Mouse (Mus musculus): Measurements from ENCODE around the gene Pimreg. TPM values are rescaled to one million over a fixed set of nuclear protein-coding genes. Genes with fewer than 3 reads are reported as not detected.

The Pimreg gene
- total RNA-seq, 1 experiment from 2014 or later, result 18.3 TPM

DNA sequence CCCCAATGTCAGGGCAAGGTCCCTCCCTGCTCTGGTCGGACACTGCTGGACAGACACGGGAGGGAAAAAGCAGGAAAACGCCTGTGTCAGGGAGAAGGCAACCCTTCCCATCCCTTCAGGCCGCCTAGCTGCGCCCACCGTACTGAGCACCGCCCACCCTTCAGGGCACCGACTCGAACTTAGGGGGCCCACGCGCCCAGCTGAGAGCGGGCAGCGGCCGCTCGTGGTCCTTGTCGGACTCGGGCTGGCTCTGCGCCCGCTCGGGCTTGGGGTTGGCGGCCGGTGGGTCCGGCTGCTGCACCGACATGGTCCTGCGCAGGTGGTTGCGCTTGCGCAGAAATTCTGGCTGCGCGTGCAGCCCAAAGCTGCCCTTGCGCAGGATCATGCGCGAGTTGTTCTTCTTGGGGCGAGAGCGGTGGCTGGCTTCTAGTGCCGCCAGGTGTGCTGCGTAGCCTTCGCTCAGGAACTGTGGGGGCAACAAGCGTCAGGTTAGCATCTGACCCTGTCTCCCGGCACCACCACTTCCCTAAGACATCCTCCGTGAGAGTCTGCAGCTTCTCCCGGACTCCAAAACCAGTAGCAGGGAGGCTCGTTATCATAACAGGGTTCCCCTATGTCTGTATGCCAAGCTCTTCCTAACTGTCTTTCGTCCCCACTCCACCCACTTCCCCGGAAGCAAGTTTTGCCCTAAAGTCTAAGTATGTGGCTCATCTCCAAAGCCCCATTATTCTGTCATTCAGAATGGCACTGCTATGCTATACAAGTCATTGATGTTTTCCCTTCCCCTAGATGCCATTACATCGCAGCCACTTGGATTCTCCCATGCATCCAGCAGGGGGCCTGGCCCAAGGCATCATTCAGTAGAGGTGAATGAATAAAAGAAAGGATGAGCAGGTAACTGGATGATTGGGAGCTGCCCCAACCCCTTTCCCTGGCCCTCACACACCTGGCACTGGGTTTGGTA lies 9.3 kb downstream of the Pimreg start:
- ATAC-seq (replicated peaks in 1 of 2; ENCODE audit: insufficient read depth in 1 of 2, low FRiP score in 2 of 2, low TSS enrichment in 1 of 2, low read depth in 1 of 2, poor library complexity in 2 of 2, severe bottlenecking in 2 of 2), result no peak

DNA sequence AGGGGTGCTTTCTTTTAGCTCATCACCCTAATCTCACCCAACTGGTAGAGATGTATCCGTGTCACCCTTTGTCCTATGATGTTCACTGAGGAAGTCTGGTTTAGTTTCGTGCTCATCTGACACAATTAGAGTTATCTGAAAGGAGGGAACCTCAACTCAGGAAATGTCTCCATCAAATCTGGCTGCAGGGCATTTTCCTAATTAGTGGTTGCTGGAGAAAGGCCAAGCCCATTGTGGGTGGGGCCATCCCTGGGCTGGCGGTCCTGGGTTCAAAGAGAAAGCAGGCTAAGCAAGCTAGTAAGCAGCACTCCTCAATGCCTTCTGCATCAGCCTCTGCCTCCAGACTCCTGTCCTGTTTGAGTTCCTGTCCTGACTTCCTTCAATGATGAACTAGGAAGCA lies 10.4 kb downstream of the Pimreg start:
- ATAC-seq (replicated peaks in 1 of 2; ENCODE audit: insufficient read depth in 1 of 2, low FRiP score in 2 of 2, low TSS enrichment in 1 of 2, low read depth in 1 of 2, poor library complexity in 2 of 2, severe bottlenecking in 2 of 2), result no peak

DNA sequence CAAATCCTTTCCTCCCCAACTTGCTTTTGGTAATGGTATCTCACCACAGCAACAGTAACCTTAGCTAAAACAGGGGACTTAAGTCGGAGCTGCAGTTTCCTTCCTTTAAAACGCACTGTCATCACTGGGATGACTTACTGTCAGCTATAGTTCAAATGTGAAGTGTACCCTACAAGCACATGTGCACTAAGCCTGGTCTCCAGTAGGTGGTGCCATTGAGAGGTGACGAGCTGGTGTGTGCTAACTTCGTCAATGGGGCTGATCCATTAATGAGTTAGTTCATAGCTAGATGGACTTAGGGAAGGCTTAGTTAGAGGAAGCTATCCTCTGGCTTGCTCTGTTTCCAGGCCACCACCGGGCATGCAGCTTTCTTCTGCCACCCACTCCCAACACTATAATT lies 10.8 kb downstream of the Pimreg start:
- ATAC-seq (replicated peaks in 1 of 2; ENCODE audit: insufficient read depth in 1 of 2, low FRiP score in 2 of 2, low TSS enrichment in 1 of 2, low read depth in 1 of 2, poor library complexity in 2 of 2, severe bottlenecking in 2 of 2), result peak; percentile 78 to 96

DNA sequence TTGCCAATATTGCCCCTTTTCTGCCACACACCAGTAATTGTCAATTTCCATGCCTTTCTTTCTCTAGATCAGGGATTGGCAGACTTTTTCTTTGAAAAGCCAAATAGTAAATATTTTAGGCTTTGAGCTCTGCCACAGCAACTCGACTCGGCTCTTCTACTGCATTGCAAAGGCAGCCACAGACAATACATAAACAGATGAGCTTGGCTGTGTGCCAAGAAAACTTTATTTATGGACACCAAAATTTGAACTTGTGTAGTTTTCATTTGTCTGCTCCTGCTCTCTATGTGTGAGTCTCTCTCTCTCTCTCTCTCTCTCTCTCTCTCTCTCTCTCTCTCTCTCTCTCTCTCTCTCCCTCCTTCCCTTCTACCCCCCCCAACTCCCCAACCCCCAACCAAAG lies 13.3 kb downstream of the Pimreg start:
- no peak for ATAC-seq (replicated peaks in 1 of 2; ENCODE audit: insufficient read depth in 1 of 2, low FRiP score in 2 of 2, low TSS enrichment in 1 of 2, low read depth in 1 of 2, poor library complexity in 2 of 2, severe bottlenecking in 2 of 2)

DNA sequence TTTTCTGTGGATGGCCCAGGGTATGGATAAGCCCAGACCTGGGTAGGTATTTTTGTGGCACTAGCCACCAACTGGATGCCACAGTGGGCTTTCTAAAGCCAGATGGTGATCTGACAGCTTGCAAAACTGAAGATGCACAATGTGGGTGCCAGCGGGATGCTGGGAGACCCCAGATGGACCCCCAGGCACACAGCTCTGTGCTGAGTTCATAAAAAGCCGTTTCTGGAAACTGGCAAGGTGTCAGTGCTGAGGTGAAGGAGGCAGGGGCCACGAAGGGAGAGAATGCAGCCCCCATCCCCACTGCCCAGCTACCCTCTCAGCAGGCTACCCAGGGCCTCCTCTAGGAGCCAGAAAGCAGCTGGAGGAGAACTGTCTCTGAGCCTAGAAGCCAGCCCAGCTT lies 15.3 kb downstream of the Pimreg start:
- ATAC-seq (replicated peaks in 1 of 2; ENCODE audit: insufficient read depth in 1 of 2, low FRiP score in 2 of 2, low TSS enrichment in 1 of 2, low read depth in 1 of 2, poor library complexity in 2 of 2, severe bottlenecking in 2 of 2), result no peak

DNA sequence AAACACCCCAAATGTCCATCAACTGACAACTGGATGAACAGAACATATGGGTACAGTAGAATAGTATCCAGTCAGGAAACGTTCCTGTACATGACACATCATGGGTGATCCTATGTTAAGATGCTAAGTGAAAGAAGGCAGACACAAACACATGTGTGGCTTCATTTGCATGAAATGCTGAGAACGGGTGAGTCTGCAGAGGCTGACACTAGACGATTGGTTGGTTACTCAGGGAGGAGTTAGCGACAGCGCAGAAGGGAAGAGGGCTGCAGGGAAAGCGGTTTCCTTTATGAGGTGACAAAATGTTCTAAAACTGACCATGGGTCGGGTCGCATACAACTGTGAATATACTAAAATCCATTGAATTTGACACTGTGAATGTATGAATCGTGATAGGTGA lies 18.6 kb downstream of the Pimreg start:
- ATAC-seq (replicated peaks in 1 of 2; ENCODE audit: insufficient read depth in 1 of 2, low FRiP score in 2 of 2, low TSS enrichment in 1 of 2, low read depth in 1 of 2, poor library complexity in 2 of 2, severe bottlenecking in 2 of 2), result no peak

DNA sequence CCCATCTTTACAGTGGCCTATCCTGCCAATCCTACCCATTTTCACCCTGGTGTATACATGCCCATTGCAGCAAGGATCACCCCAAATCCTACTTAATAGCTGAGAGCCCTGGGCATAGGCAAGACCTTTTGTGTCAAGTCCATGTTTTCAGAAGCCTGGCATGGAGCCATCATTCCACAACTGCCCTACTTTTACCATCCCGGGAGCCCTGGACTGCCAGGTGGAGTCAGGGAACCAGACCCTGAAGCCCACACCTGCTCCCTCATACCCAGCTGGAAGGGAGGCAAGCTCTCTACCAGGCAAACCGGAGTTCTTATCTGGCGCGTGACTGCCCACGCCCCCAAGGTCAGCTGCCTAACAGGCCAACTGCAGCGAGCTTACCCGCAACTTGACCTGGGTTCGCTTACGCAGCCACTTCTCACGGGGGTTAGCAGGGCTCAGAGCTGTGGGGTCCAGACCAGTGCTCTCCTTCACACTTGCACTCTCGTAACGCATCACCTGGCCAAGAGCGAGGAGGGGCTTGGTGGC lies 19.3 kb downstream of the Pimreg start:
- ATAC-seq (replicated peaks in 1 of 2; ENCODE audit: insufficient read depth in 1 of 2, low FRiP score in 2 of 2, low TSS enrichment in 1 of 2, low read depth in 1 of 2, poor library complexity in 2 of 2, severe bottlenecking in 2 of 2), result no peak

DNA sequence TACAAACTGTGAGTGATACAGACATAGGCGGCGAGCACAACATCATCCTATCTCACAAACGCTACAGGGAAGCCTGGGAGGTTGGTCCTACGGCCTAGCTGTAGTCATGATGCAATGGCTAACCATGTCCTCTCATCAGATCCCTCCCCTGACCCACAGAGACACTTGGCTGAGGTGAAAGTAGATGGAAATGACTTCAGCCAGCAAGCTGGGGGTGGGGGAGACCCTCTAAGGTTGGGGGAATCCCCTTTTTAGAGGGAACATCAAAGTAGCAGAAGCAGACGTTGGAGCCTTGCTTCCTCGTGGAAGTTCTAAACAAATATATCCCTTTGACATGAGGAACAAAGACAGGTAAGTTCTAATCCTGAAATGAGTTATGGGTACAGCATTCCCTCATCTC lies 22.6 kb downstream of the Pimreg start:
- no peak for ATAC-seq (replicated peaks in 1 of 2; ENCODE audit: insufficient read depth in 1 of 2, low FRiP score in 2 of 2, low TSS enrichment in 1 of 2, low read depth in 1 of 2, poor library complexity in 2 of 2, severe bottlenecking in 2 of 2)

DNA sequence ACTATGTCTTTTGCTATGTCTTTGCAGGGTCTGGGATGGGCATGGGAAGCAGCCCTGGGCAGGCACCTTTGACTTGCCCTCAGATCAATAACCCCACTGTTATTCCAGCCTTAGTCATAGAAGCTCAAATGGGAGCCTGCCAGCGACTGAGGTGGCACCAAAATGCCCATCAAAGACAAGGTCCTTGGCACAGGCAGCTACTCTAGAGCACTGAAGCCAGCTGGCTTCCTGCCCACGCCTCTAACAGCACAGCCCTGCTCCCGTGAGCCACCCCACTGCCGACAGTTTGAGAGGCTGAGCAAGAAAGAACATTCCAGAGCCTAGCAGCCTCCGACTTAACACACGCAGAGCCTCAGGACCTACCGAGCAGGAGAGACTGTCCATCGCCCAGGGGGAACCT lies 23.3 kb downstream of the Pimreg start:
- no peak for ATAC-seq (replicated peaks in 1 of 2; ENCODE audit: insufficient read depth in 1 of 2, low FRiP score in 2 of 2, low TSS enrichment in 1 of 2, low read depth in 1 of 2, poor library complexity in 2 of 2, severe bottlenecking in 2 of 2)

DNA sequence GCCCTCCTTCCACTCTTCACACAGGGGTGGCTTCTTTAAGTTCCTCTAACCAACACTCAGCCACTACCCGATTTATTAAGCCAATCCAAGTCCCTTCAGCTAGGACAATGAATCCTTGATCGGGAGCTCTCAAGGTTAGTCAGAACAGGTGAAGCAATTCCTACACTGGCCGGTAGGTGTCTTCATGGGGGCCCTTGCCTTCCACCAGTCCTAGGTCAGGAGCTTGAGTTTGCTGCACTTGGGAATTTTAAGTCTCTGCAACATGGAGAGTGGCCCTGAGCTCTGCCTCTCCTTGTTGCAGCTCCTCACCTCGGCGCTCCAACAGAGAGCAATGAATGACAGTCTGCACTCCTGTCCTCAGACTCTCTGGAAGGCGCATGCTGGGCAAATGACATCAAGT lies 24.5 kb downstream of the Pimreg start:
- peak; percentile 36 to 67; a peak in 2 of 4 replicates for ATAC-seq (replicated peaks in 1 of 2; ENCODE audit: insufficient read depth in 1 of 2, low FRiP score in 2 of 2, low TSS enrichment in 1 of 2, low read depth in 1 of 2, poor library complexity in 2 of 2, severe bottlenecking in 2 of 2)

DNA sequence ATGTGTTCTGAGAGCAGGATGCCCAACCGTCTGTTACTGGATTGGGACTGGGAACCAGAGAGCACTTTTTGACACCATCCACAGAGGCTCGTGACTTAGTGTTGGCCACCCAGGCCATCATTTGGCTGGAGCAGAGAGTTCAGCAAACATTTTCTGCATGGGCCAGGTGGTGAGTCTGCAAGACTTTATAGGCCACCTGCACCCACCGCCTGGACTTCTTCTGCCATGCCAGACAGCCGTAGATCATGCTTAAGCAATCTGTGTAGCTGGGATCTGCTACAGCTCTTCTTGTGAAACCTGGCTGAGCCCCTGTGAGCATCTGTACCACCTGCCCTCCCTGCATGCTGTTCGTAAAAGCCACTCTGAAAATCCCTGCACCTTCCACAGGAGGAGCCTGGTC lies 25.5 kb downstream of the Pimreg start:
- no peak for ATAC-seq (replicated peaks in 1 of 2; ENCODE audit: insufficient read depth in 1 of 2, low FRiP score in 2 of 2, low TSS enrichment in 1 of 2, low read depth in 1 of 2, poor library complexity in 2 of 2, severe bottlenecking in 2 of 2)

DNA sequence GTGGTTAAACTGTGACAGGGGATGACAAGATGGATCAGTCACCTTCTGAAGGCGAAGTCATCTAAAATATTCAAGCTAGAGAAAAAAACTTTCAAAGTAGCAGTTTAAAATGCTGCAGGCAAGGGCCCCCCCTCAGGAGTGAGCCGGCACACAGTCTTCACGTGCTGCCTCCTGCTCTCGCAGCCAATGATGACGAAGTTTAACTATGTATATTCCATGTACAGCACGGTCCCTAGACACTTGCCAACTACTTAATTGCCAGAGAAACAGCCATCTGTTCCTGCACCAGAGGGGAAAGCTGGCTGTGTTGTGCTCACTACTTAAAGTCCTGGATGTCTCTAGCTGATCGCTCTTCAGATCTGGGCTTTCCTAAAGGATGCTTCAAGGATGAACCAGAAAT lies 26.2 kb downstream of the Pimreg start:
- ATAC-seq (replicated peaks in 1 of 2; ENCODE audit: insufficient read depth in 1 of 2, low FRiP score in 2 of 2, low TSS enrichment in 1 of 2, low read depth in 1 of 2, poor library complexity in 2 of 2, severe bottlenecking in 2 of 2), result no peak

DNA sequence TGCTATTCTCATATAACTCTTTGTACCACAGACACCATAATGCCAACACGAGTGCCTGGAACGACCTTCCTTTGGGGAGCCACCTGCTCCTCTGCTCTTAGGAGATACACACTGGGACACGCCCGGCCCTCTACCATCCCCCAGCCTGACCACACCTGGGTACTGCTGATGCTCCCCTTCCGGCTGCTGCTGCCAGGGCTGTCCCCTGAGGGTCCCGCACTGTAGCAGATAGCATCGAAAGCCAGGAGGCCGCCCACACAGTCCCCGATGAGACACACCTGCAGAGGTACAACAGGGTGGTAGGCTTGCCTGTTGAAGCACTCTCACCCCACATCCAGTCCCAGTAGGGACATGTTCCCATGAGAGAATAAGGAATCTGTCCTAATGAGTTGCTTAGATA lies 28.9 kb downstream of the Pimreg start:
- no peak for ATAC-seq (replicated peaks in 1 of 2; ENCODE audit: insufficient read depth in 1 of 2, low FRiP score in 2 of 2, low TSS enrichment in 1 of 2, low read depth in 1 of 2, poor library complexity in 2 of 2, severe bottlenecking in 2 of 2)

DNA sequence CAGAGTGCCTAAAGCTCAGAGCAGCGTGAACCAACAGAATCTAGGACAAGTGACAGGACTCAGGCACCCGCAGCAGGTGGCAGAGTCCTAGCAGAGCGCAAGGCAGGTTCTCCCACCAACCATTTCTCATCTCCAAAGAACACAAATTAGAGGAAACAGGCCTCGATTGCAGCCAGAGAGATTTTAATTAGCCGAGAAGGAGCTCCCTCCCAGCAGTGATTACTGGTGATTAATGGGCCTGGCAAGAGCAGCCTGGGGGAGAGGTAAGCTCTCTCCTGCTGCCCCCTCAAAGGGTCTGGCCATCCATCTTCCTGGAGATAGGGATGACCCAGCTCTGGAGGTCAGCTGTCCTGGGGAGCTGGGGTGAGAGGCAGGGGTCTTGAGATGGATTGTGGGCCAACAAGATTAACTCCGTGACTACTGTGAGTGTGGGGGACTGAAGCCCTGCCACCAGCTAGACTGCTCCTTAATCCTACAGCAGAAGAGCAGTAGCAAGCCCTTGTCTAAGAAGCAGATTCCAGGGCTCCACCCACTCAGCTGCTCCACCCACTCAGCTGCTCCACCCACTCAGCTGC lies 30.6 kb downstream of the Pimreg start:
- ATAC-seq (replicated peaks in 1 of 2; ENCODE audit: insufficient read depth in 1 of 2, low FRiP score in 2 of 2, low TSS enrichment in 1 of 2, low read depth in 1 of 2, poor library complexity in 2 of 2, severe bottlenecking in 2 of 2), result no peak

DNA sequence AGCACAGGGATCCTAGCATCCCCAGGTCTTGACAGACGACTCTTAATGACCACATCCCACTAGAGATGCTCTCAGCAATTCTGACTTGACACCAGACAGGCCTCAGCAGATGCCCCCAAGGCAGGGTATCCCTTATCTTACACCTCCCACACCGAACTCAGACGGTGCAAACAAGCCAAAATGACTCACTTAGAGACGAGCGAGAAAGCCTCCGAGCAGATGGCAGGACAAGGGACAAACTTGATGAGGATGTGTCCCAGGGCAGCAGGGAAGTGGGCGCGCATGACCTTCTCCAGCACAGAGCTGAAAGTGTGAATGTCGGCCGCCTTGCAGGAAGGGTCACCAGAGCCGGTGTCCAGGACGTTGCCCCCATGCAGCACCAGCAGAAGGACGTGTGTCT lies 32.4 kb downstream of the Pimreg start:
- no peak for ATAC-seq (replicated peaks in 1 of 2; ENCODE audit: insufficient read depth in 1 of 2, low FRiP score in 2 of 2, low TSS enrichment in 1 of 2, low read depth in 1 of 2, poor library complexity in 2 of 2, severe bottlenecking in 2 of 2)

DNA sequence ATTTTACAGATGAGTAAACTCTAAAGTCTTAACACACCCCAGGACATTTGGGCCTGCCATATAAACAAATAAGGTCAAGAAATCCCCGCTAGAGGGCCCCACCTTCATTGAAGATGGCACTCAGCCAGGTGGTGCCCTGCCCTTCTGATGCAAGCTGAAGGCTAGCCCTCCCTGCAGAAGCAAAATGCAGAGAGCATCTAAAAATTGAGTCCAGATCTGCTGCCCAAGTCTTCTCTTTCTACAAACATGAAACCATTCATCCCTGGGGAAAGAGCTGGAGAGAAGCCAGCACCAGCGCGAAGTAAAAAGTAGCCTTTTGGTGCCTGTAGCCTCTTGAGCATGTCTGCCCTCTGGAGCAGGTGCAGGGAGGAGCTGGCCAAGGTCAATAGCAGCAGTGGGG lies 36.2 kb downstream of the Pimreg start:
- no peak for ATAC-seq (replicated peaks in 1 of 2; ENCODE audit: insufficient read depth in 1 of 2, low FRiP score in 2 of 2, low TSS enrichment in 1 of 2, low read depth in 1 of 2, poor library complexity in 2 of 2, severe bottlenecking in 2 of 2)

DNA sequence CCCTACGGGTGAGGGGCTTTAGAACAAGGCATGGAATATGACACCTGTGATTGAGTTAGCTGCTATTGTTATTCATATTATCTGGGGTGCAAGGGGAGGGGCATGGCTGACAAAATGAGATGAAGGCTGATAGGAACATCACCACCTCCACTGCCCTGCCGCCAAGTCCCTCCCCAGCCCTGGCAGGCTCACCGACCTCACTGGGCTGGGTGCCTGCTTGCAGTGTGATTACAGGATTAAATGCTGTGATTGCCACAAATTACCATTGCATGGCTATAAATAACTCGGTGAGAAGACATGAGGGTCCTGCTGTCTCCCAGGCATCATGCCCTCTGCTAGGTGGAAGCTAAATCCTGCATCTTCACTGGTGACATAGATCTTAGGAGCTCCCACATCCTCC lies 36.8 kb downstream of the Pimreg start:
- no peak for ATAC-seq (replicated peaks in 1 of 2; ENCODE audit: insufficient read depth in 1 of 2, low FRiP score in 2 of 2, low TSS enrichment in 1 of 2, low read depth in 1 of 2, poor library complexity in 2 of 2, severe bottlenecking in 2 of 2)

DNA sequence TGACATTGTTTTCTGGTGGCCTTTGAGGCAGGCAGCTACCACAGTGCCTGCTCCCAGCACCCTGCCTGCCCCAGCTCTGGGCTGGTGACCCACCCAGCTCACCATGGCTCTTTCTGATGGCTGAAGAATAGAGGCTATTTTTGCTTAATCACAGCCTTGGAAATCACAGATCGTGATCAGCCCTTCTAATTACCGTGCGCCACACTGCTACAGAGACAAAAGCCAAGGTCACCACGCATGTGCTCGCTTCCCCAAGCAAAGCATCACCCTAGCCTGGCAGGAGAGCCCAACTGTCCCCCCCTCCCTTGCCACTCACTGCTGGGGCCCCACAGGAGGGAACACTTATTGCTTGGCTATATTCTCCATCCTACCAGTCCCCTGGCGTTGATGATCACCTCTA lies 38.6 kb downstream of the Pimreg start:
- ATAC-seq (replicated peaks in 1 of 2; ENCODE audit: insufficient read depth in 1 of 2, low FRiP score in 2 of 2, low TSS enrichment in 1 of 2, low read depth in 1 of 2, poor library complexity in 2 of 2, severe bottlenecking in 2 of 2), result no peak

DNA sequence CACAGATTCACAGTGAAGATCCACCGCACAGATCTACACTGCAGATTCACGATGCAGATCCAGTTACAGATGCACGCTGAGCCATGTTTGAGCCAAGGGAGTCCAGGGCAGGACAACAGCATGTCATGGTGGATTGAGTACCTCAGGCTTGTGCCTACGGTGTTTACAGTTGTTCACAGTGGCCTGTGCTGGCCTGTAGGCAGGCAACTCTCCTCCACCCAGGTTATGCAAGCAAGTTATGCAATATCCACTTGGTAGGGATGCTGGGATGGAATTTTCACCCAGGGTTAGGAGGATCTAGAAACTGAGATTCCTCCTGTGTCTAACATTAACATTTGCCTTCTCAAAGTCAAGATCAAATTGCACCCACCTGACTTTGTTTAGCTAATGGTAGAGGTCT lies 40.8 kb downstream of the Pimreg start:
- ATAC-seq (replicated peaks in 1 of 2; ENCODE audit: insufficient read depth in 1 of 2, low FRiP score in 2 of 2, low TSS enrichment in 1 of 2, low read depth in 1 of 2, poor library complexity in 2 of 2, severe bottlenecking in 2 of 2), result no peak

Measured in hematopoietic stem cell, adult 5-6 weeks (primary cell).